ENCODE assay signal across 8 mouse cellular contexts in genomic region chr11:61683907-61684731, GRCm38 (mm10). TPM values are rescaled to one million over a fixed set of nuclear protein-coding genes. Genes with fewer than 3 reads are reported as not detected.
DNase-seq lines count a peak whose midpoint lies in the region; ATAC-seq lines count a peak whose summit lies in the region.

Gene Fam83g, plus strand, starts transcription at chr11:61684091.

- H3K4me3 ChIP-seq in embryonic facial prominence, embryonic 11.5 days (ENCODE audit: low read depth, low read length), result peak within 1 kb of the TSS; percentile 38
- peak within 1 kb of the TSS; percentile 52 for H3K4me3 ChIP-seq in heart, embryonic 11.5 days (ENCODE audit: low read depth, low read length)
- H3K4me3 ChIP-seq in kidney, embryonic 14.5 days (ENCODE audit: low read length), result peak within 1 kb of the TSS; percentile 28

- peak; percentile 78 for DNase-seq in R1 (ENCODE audit: low read depth, low spot score)
- peak; percentile 60 for DNase-seq in embryonic facial prominence, embryonic 11.5 days (ENCODE audit: low spot score)
- DNase-seq in lung, postnatal 10 days, result peak; percentile 74
- peak; percentile 49 for DNase-seq in retina, postnatal 1 day
- DNase-seq in urinary bladder, postnatal 4 days (ENCODE audit: low spot score in 2 of 2), result peak; percentile 64 to 70
- no peak for DNase-seq in layer of hippocampus, postnatal 25 days (ENCODE audit: extremely low spot score in 1 of 2, low spot score in 1 of 2)

- H3K9ac ChIP-seq in embryonic facial prominence, embryonic 11.5 days (replicated peaks; ENCODE audit: low read length), result peak within 1 kb of the TSS; percentile 26; the same call in 1 of the 2 replicates
- H3K9ac ChIP-seq in heart, embryonic 11.5 days (ENCODE audit: low read depth, low read length), result peak within 1 kb of the TSS; percentile 64
- peak within 1 kb of the TSS; percentile 23 for H3K9ac ChIP-seq in kidney, embryonic 14.5 days (ENCODE audit: low read depth, low read length)

- no peak within 1 kb of the TSS for H3K27ac ChIP-seq in embryonic facial prominence, embryonic 11.5 days (replicated peaks; ENCODE audit: low read depth, low read length)
- no peak within 1 kb of the TSS; the same call in 1 of the 2 replicates for H3K27ac ChIP-seq in heart, embryonic 11.5 days (ENCODE audit: low read depth, low read length)
- no peak within 1 kb of the TSS for H3K27ac ChIP-seq in kidney, embryonic 14.5 days (ENCODE audit: low read depth, low read length)

- H3K36me3 ChIP-seq in embryonic facial prominence, embryonic 11.5 days (replicated peaks; ENCODE audit: control insufficient read depth, insufficient read depth, low read depth, low read length), result no peaks in the 10 kb centered on the region
- H3K36me3 ChIP-seq in heart, embryonic 11.5 days (ENCODE audit: control insufficient read depth, insufficient read depth, low read length), result no peaks in the 10 kb centered on the region
- no peaks in the 10 kb centered on the region for H3K36me3 ChIP-seq in kidney, embryonic 14.5 days (ENCODE audit: control insufficient read depth, insufficient read depth, low read length)

- peaks cover 14% of the 10 kb centered on the region for H3K27me3 ChIP-seq in embryonic facial prominence, embryonic 11.5 days (ENCODE audit: control insufficient read depth, insufficient read depth, low read length)
- H3K27me3 ChIP-seq in heart, embryonic 11.5 days (ENCODE audit: control insufficient read depth, insufficient read depth, low read length), result peaks cover 18% of the 10 kb centered on the region
- peaks cover 27% of the 10 kb centered on the region for H3K27me3 ChIP-seq in kidney, embryonic 14.5 days (ENCODE audit: control insufficient read depth, insufficient read depth, low read length)

- WGBS in embryonic facial prominence, embryonic 11.5 days, result 4% methylated on average over 69 of the region's 76 CpGs
- WGBS in heart, embryonic 11.5 days (ENCODE audit: insufficient replicate concordance), result 2% methylated on average over 75 of the region's 76 CpGs
- 1% methylated on average over 70 of the region's 76 CpGs for WGBS in kidney, embryonic 14.5 days

- H3K4me1 ChIP-seq in embryonic facial prominence, embryonic 11.5 days (ENCODE audit: control insufficient read depth, insufficient read depth, low read length), result no peaks in the 10 kb centered on the region; the same call in 1 of the 2 replicates
- peaks cover 47% of the 10 kb centered on the region for H3K4me1 ChIP-seq in heart, embryonic 11.5 days (ENCODE audit: control insufficient read depth, insufficient read depth, low read length)
- H3K4me1 ChIP-seq in kidney, embryonic 14.5 days (ENCODE audit: control insufficient read depth, insufficient read depth, low read length), result peaks cover 13% of the 10 kb centered on the region; the same call in 1 of the 2 replicates

- H3K4me2 ChIP-seq in embryonic facial prominence, embryonic 11.5 days (ENCODE audit: low read depth, low read length), result peak within 1 kb of the TSS; percentile 62
- peak within 1 kb of the TSS; percentile 84 for H3K4me2 ChIP-seq in heart, embryonic 11.5 days
- peak within 1 kb of the TSS; percentile 51 for H3K4me2 ChIP-seq in kidney, embryonic 14.5 days (replicated peaks; ENCODE audit: low read depth, low read length)

- H3K9me3 ChIP-seq in embryonic facial prominence, embryonic 11.5 days (replicated peaks; ENCODE audit: control insufficient read depth, low read length), result no peaks in the 10 kb centered on the region
- H3K9me3 ChIP-seq in heart, embryonic 11.5 days (replicated peaks; ENCODE audit: control insufficient read depth, low read length), result no peaks in the 10 kb centered on the region
- no peaks in the 10 kb centered on the region for H3K9me3 ChIP-seq in kidney, embryonic 14.5 days (ENCODE audit: control insufficient read depth, low read length)

- ATAC-seq in embryonic facial prominence, embryonic 11.5 days (replicated peaks; ENCODE audit: insufficient number of reproducible peaks, low FRiP score, low TSS enrichment, low read depth), result 0 out of 2 replicates have a peak, but pooled peaks have one; percentile 68
- ATAC-seq in heart, embryonic 11.5 days (replicated peaks; ENCODE audit: insufficient number of reproducible peaks, low FRiP score, low TSS enrichment), result peak; percentile 79
- peak; percentile 77 for ATAC-seq in kidney, embryonic 14.5 days (ENCODE audit: low FRiP score, low TSS enrichment)

RNA-seq across cellular contexts. Expression of gene Fam83g, which starts in this region (rescaled TPM):
- polyA plus RNA-seq in embryonic facial prominence, embryonic 11.5 days (2014; fragmentation: Nextera tagmentation; extraction: Ambion mirVana), result 0.76 and 0.84 TPM in 2 replicates
- polyA plus RNA-seq in heart, embryonic 11.5 days (2014; fragmentation: Nextera tagmentation; extraction: Ambion mirVana), result 1.6 and 2.0 TPM in 2 replicates
- polyA plus RNA-seq in kidney, embryonic 14.5 days (2014; fragmentation: Nextera tagmentation; extraction: Ambion mirVana), result 1.8 and 1.9 TPM in 2 replicates
- total RNA-seq in layer of hippocampus, postnatal 25 days (2021), result not detected

Comparison
In these comparisons a context has a peak if more than half of its experiments do, and no peak if none do; other contexts are left out.
1. Peak in DNase-seq, ATAC-seq, H3K4me3 ChIP-seq, H3K9ac ChIP-seq and H3K4me2 ChIP-seq in embryonic facial prominence, embryonic 11.5 days; RNA of the gene not detected or under 1 TPM.
2. DNase-seq: peak in R1 (single experiment), lung, postnatal 10 days (single experiment), retina, postnatal 1 day (single experiment) and urinary bladder, postnatal 4 days (2 of 2); none in layer of hippocampus, postnatal 25 days (0 of 2).
3. Peak in every context shown above with its lines, with median percentiles within 50 percentile points of each other: ATAC-seq, H3K4me2 ChIP-seq, H3K4me3 ChIP-seq and H3K9ac ChIP-seq.